Mouse (Mus musculus): Measurements from ENCODE around the gene Wasf2. TPM values are rescaled to one million over a fixed set of nuclear protein-coding genes. Genes with fewer than 3 reads are reported as not detected.

Wasf2 gene
- total RNA-seq, 2 experiments from 2014 or later = 34.0 to 35.7 TPM

DNA sequence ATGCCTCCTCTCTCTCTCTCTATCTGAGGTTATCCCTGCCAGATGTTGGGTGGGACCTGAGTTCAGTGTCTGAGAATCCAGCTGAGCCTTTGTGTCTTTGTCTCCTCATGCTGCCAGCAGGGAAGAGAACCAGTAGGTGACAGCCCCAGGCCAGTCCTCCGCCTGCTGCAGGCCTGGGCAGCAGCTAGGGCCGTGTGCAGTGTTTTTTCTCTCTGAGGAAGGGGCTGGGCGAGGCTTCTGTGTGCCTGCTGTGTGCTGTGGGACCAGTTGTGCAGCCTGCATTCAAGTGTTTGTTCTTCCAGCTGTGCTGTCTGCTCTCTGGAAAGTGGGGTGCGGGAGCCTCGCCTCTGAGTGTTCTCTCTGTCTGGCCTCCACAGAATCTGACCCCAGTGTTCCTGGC lies 93.6 kb downstream of the Wasf2 start:
- no peak for DNase-seq
- intact Hi-C loops (cut with DNase I) = no loop called here

DNA sequence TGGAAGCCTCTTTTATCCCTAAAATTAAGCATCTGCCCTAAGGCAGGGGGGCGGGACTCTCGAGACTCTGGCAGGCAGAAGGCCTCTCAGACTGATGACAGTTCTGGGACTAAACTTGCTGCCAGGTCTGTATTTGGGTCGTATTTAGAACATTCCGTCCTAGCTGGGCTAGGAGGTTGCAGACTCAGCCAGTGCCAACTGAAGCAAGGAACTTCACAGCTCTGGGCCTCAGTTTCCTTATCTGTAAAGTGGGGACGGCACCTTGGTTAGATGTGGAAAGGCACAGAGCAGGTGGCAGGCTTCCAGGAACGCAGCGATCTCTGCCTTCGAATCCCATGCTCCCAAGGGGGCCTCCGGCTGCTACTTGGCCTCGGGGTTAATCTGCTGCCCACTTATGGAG lies 95.8 kb downstream of the Wasf2 start:
- DNase-seq = no peak
- intact Hi-C loops (cut with DNase I) = no loop called here

DNA sequence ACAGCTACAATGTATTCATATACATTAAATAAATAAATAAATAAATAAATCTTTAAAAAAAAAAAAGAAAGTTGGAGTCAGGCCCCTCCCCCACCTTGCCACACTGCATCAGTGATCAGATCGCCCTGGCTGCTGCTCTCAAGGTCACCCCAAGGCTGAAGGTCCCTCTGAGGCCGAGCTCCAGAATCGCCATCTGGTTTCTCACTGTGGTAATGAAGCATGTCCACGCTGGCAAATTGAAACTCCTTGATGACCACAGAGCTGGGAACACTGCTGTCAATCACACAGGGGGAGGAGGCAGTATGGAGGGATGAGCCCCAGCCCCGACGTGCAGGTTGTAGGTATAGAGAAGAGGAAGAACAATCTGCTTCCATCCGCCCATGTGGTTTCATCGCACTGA lies 97.3 kb downstream of the Wasf2 start:
- intact Hi-C loops (cut with DNase I) = no loop called here

DNA sequence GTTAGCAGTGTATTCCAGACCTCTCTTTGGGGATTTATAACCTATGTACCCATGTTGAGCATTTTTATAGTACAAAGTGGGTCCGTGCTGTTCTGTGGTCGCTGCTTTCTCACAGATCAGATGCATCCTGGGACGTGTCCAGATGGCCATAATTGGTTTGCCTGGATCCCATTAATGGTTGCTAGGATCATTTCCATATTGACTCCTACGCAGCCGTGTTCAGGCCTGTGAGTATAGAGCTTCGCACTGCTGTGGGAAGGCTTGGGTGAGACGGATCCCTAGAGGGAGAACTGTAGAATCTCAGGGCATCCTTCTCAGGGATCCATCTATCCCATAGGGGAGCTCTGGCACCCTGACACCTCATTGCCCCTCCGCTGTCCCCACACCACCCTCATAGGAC lies 99.3 kb downstream of the Wasf2 start:
- intact Hi-C loops (cut with DNase I) = no loop called here
- DNase-seq = no peak

More for the DNA sequence above, 97.3 kb downstream of the Wasf2 start:
- peak; percentile 59 for DNase-seq

DNA sequence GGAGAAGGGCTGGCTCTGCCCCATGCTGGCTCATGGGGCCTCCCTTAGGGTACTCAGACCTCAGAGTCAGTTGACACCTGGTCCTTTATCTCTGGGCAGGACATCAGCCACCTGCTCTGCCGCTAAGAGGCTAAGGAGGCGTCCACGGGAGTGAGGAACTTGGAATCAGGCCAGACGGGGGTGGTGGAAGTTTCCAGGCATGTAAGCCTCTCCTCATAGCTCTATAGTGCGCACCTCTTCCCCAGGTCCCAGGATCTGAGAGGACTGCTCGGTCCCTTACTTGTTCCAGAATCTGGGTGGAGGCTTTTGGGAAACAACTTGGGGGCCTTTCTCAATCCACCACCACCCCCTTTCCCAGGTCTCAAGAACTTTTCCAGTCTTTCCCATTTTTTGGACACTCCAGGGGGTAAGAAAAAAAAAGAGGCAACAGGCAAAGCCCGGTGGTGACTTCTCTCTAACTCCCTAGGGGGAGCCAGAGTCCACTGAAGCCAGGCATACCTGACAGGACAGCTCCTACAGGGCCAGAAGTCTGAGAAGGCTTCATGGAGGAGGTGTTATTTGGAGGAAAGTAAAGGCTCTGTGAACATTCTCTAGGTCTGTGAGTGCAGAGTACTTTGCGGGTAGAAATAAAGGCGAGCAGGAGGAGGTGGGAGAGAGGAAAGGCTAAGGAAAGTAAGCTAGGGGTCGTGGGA lies 103.1 kb downstream of the Wasf2 start:
- no peak for DNase-seq
- intact Hi-C loops (cut with DNase I) = loop anchor here (2.0 kb wide), 1 partner anchor 49 kb away; no protein-coding TSS in a partner anchor

DNA sequence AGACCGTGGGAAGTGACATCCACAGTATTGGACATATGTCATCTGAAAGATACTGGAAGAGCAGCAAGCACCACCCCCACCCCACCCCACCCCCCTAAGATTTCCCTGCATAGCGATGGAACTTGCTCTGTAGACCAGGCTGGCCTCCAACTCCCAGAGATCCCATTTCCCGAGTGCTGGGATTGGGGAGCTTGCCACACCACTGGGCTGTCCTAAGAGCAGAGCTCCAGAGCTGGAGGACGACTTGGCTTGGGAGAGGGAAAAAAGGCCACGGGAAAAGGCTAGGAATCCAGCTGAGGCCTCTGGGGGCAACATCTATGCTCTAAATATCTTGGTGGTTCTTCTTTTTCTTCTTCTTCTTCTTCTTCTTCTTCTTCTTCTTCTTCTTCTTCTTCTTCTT lies 104.5 kb downstream of the Wasf2 start:
- DNase-seq = no peak
- intact Hi-C loops (cut with DNase I) = no loop called here

DNA sequence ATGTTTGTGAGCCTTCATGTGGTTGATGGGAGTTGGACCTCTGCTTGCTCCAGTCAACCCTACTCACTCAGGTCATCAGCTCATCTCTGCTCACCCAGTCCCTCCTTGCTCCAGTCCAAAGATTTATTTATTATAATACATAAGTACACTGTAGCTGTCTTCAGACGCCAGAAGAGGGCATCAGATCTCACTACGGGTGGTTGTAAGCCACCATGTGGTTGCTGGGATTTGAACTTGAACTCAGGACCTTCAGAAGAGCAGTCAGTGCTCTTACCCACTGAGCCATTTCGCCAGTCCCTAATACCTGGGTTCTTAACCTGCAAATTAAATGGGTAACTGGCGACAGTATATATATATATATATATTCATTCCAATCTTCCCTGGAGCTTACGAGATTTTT lies 105.1 kb downstream of the Wasf2 start:
- no peak for DNase-seq
- intact Hi-C loops (cut with DNase I) = no loop called here

DNA sequence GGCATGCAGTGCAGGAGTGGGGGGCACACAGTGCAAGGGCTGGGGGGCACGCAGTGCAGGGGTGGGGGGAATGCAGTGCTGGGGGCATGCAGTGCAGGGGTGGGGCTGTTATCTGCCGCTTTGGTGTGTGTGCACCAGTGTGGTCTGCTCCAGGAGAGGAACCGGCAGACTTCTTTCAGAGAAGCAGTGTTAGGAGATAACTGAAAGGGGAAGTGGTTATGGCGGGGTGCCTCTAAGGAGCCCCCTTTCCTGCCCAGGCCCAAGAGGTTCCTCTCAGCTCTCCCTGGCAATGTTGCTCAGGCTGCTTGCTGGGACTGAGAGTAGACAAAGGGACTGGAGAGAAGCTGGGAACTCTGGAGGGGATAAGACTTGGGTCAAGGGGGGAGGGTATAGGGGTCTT lies 107.6 kb downstream of the Wasf2 start:
- no peak for DNase-seq
- intact Hi-C loops (cut with DNase I) = no loop called here

DNA sequence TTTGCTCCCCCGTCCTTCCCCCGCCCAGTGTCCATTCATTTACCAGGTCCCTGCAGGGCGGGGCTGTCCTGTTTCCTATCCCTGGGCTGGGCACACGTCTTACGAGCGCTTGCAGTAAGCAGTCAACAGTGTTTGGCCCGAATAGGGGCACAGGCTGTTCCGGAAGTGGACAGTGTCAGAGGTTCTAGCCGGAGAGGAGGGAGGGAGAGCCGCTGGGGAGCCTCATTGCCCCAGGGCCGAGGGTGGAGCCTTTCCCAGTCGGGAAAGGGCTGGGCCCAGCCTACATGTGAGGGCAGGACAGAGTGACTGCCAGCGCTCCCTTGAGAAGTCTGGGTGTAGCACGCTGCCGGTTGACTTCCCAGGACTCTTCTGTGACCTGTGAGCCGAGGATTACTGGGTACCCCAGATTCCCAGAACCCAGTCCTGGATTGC lies 110.2 kb downstream of the Wasf2 start, which contains the start of gene Map3k6:
Map3k6 (plus strand) TSS at position 329 of the 432 bp plus-strand sequence.
- intact Hi-C loops (cut with DNase I) = no loop called here
- DNase-seq = no peak

DNA sequence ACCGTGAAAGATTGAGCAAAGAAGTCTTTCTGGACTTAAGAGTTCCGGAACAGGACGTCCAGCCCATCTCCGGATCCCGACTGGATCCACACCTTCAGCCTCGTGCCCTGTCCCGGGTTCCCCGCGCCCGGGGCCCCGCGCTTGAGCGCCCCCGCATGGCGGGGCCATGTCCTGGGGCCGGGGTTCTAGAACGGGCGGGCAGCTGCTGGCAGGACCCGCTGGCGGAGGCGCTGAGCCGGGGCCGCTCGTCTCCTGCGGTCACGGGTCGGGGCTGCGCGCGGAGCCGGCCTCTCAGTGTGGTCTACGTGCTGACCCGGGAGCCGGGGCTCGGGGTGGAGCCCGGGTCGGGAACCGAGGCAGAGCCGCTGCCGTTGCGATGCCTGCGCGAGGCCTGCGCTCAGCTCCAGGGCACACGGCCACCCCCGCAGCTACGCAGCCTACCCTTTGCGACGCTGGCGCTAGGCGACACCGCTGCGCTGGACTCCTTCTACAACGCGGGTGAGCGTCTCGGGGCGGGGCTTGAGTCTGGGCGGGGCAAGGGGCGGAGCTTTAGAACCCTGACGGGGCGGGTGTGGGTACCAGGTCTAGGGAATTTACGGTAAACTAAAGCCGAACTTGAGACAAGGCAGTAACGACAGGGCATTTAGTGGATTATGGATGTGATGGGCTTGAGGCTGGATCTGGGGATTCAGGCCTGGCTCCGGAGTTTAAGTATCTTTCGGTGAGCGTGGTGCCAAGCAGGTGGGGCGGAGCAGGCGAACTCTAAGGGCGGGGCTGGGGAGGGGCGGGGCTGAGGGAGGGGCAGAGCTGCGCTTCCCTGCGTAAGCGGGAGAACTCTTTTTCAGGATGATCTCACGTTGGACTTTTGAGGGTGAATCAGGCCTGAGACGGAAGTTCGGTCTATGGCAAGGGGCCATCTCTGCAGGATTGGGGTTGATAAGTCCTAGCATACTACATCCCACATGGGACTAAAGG lies 110.9 kb downstream of the Wasf2 start:
- DNase-seq = peak; percentile 87
- intact Hi-C loops (cut with DNase I) = no loop called here

DNA sequence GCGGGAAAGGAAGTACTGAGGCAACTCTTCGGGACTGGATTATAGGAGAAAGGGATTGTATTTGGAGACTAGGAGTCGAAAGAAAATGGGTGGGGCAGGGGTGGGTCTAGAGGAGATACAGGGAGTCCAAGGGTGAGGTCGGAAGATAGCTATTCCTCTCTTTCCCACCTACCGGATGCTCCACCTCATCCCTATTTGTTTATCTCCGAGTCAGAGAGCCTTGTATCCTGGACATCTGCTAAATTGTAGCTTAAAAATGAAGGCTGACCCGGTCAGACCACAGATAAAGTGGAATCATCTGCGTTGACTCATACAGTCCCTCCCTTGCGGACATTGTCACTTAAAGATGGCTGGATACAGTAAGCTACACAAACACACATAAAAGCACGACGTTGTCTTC lies 111.6 kb downstream of the Wasf2 start:
- intact Hi-C loops (cut with DNase I) = no loop called here
- no peak for DNase-seq

DNA sequence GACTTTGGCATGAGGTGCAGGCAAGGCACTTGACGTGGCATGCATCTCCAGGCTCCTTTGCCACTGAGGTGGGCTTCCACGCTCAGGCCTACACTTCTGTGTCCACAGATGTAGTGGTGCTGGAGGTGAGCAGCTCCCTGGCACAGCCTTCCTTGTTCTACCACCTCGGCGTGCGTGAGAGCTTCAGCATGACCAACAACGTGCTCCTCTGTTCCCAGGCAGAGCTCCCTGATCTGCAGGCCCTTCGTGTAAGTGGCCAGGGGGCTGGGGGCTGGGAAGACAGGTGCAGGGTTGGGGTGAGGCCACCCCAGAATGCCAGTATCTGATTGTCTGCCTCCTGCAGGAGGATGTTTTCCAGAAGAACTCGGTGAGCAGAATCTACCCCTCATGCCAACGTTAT lies 112.4 kb downstream of the Wasf2 start:
- intact Hi-C loops (cut with DNase I) = no loop called here
- no peak for DNase-seq

DNA sequence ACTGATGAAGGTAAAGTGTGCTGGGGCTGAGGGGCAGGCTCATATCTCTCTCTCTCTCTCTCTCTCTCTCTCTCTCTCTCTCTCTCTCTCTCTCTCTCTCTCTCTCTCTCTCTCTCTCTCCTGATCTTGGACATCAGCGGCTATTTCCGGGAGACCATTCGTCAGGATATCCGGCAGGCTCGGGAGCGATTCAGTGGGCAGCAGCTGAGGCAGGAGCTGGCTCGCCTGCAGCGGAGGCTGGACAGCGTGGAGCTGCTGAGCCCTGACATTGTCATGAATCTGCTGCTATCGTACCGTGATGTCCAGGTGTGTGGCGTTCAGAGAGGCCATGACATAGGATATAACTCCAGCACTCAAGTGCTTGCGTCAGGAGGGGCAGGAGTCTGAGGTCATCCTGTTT lies 113.2 kb downstream of the Wasf2 start:
- intact Hi-C loops (cut with DNase I) = no loop called here
- DNase-seq = no peak

DNA sequence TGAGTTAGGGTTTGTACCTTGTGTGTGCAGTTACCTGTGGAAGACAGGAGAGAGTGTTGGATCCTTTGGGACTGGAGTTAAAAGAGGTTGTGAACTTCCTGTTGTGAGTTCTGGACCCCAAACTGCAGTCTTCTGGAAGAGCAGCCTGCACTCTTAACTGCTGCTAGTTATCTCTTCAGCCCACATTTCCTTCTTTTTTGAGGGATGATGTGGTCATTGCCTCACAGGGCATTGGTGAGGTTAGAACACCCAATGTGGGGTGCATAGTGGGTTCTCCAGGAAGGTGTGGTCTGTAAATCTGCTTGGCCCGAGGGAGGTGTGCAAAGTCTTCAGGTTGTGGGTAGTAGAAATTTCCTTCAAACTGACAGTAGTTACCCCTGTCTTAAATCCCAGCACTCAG lies 114.0 kb downstream of the Wasf2 start:
- intact Hi-C loops (cut with DNase I) = no loop called here
- no peak for DNase-seq

DNA sequence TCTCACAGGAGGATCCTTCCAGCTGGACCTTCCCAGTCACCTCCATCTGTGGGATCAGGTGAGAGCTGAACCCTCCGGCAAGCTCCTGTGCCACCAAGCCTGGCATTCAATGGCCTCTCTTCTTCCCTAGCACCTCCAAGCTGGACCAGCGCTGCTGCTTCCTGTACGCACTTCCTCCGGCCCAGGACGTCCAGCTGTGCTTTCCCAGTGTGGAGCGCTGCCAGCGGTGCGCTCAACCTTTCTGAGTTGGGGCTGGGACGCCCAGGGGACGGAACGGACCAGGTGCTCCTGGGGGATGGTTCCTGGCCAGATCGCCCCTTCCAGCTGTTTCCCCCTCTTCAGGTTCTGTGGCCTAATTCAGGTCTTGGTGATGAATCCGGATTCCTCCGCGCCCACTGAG lies 116.8 kb downstream of the Wasf2 start:
- intact Hi-C loops (cut with DNase I) = no loop called here
- no peak for DNase-seq

DNA sequence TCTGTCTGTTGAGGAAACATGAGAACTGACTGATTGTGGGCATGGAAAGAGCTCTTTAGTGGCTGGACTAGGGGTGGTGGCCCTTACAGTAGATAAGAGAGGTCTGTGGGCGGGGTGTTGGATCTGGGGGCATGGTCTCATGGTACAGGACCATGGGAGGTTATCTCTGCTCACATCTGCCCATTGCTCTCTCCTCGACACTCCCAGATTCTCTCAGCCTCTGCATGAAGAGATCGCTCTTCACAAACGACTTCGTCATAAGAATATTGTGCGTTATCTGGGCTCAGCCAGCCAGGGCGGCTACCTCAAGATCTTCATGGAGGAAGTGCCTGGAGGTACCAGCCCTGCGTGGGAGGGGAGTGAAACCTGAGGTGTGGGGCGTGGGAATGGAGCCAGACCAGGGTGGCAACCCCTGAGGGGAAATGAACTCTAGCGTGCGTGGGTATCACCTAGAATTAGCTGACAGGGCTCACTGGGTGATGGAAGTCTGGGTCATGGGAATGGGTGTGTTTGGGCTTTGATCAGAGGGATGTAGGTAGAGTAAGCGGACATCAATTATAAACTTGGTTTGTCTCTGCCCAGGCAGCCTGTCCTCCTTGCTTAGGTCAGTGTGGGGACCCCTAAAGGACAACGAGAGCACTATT lies 117.6 kb downstream of the Wasf2 start:
- DNase-seq = no peak
- intact Hi-C loops (cut with DNase I) = no loop called here

Small RNAs within 50 kb of the gene (microRNA-seq; reads per million reads assigned to microRNA genes)
- 1.8 reads per million for gene Mir7017

Other genes with a start within 250 kb of the Wasf2 start
- gene Stx12, start 246.0 kb upstream of the Wasf2 start, total RNA-seq (2021) = 100 to 1,000 TPM; 146 to 153 TPM
- gene Fam76a, start 207.9 kb upstream of the Wasf2 start, total RNA-seq (2021) = 10 to 100 TPM; 24.3 to 25.4 TPM
- gene Fgr, start 156.4 kb upstream of the Wasf2 start, total RNA-seq (2021) = under 1 TPM; 0.42 to 0.44 TPM
- gene Ahdc1, start 119.2 kb upstream of the Wasf2 start, total RNA-seq (2021) = 100 to 1,000 TPM in 1 of 2 experiments, 10 to 100 TPM in 1; 94.1 to 102 TPM
- gene Cd164l2, start 81.6 kb downstream of the Wasf2 start, total RNA-seq (2021) = 1 to 10 TPM in 1 of 2 experiments, under 1 TPM in 1; 0.72 to 1.8 TPM
- gene Gpr3, start 82.0 kb downstream of the Wasf2 start, total RNA-seq (2021) = 1 to 10 TPM; 2.0 to 2.1 TPM
- 1 to 10 TPM; 3.0 to 3.3 TPM for gene Map3k6, start 110.3 kb downstream of the Wasf2 start, total RNA-seq (2021)
- gene Sytl1, start 132.6 kb downstream of the Wasf2 start, total RNA-seq (2021) = under 1 TPM; 0.42 to 0.44 TPM
- 10 to 100 TPM; 73.7 to 74.9 TPM for gene Tmem222, start 147.3 kb downstream of the Wasf2 start, total RNA-seq (2021)
- 10 to 100 TPM; 52.0 to 52.9 TPM for gene Wdtc1, start 223.0 kb downstream of the Wasf2 start, total RNA-seq (2021)
- 10 to 100 TPM; 30.4 to 36.2 TPM for gene Slc9a1, start 239.2 kb downstream of the Wasf2 start, total RNA-seq (2021)

Measured in left cerebral cortex, postnatal 4 days (tissue).